Mouse (Mus musculus) retina, adult 2 months (tissue): ENCODE results near the gene Parp11.

Source experiments
- DNase-seq: peaks from one replicate; pipeline ENCODE4 v3.0.0-alpha.2; 2012; ENCODE audit warnings: low read depth, low spot score

Gene Parp11

DNA sequence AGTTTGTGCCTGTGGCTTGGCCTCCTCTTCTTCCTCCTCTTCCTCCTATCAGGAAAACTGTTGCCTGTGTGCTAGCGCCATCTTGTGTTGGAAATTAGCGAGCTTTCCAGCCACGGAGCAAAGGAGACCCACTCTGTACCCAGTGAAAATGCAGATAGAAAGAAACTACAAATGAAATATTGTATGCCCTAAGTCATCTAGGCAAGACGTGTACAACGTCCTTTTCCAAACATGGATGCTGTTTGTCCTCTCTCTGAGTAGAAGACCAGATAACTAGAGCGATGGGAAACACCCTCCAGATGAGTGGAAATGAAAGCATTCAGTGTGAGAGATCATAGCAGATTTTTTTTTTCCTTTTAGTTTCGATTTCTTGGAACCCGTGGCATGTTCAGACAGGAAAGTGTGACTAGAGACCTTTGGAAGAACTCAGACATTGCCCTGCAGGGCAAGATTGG lies at the start of gene Parp11:
Parp11 (plus strand) TSS at position 405 of the 455 bp plus-strand sequence.
- peak; percentile 9 for DNase-seq

GRCm38 (mm10) chr6:127398073-127398472 lies 48.6 kb upstream of the Parp11 start:
- DNase-seq = no peak

DNA sequence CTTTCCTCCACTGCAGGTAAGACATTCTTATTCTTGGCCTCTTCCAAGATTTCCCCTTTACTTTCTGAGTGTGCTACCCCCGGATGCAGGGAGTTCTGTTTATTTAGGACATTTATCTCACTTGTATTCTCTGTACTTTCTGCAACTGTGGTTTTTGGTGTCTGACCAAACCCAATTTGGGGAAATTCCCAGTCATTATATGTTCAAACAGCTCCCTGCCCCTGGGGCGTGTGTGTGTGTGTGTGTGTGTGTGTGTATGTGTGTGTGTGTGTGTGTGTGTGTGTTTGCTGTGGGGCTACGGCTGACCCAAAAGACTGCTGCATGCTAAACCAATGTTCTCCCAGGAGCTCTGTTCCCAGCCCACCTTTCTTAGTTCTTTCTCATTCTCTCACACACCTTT lies 45.2 kb upstream of the Parp11 start:
- no peak for DNase-seq

DNA sequence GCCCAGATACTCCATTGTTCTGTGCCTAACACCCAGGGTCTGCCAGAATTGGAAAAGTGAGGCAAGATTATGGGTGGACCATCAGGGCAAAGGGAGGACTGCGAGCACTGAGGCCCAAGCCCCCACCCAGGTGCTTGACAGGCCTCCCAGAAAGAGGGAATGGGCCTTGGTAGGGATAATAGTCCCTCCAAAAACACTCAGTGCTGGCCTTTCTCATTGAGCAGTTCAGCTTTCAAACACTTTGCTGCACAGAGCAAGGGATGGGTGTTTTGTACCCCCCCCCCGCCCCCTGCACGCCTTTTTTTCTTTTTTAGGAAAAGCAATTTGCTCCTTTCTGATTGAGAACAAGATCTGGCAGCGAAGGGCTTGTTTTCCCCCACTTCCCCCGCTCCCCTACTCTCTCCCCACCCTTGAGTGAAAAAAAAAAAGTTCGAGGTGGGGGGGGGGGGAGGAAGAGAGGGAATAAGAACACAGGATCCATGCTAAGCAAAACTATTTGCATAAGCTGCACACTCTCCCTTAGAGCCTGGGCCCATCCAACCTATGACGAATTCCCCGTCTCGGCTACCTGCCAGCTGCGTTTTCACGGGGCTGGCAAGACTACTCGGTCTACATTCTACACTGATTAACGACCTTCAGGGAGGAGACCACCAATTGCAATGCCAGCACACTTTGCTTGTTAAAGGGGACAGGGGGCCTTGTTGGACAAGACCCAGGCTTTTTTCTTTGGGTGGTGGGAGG lies 42.4 kb upstream of the Parp11 start:
- no peak for DNase-seq

- no peak for DNase-seq
These were observed 41.0 kb upstream of the Parp11 start for GRCm38 (mm10) chr6:127405682-127406081.

DNA sequence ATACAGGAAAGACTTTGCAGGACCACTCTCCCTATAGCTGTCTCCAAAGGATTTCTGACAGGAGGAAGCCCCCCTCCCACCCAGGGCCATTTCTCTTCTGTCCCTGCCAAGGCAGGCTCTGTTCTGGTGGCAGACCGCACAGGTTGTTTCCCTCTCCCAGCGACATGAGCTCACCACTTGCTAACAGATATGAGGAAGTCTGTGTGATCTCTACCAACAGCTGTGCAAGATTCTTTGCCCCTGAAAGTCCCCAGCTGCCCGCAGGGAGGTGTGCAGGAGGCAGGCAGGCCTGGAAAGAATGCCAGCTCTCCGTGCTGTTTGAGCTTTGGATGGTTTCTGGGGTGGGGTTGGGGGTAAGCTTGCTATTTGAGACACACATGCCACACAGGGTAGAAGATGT lies 38.9 kb upstream of the Parp11 start:
- no peak for DNase-seq

GRCm38 (mm10) chr6:127417525-127418184 lies 29.0 kb upstream of the Parp11 start:
- DNase-seq = no peak

DNA sequence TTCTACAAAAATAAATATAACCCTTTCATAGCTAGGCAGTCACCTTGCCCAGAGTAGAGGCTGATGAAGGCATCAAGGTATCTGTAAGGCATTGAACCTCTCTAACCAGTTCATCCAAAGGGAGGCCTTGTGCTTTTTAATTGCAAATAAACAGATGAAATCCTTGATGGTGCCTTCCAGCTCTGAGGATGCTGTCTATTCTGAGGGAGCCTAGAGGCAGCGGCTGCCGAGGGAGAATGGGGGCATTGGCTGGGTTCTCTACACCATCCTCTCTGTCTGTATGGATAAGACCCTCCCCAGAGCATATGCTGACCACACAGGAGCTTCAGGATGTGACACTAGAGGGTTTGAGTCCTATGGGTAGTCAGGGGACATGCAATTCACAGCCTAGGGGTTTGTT lies 28.3 kb upstream of the Parp11 start:
- DNase-seq = no peak

GRCm38 (mm10) chr6:127420115-127420514 lies 26.5 kb upstream of the Parp11 start:
- DNase-seq = no peak

DNA sequence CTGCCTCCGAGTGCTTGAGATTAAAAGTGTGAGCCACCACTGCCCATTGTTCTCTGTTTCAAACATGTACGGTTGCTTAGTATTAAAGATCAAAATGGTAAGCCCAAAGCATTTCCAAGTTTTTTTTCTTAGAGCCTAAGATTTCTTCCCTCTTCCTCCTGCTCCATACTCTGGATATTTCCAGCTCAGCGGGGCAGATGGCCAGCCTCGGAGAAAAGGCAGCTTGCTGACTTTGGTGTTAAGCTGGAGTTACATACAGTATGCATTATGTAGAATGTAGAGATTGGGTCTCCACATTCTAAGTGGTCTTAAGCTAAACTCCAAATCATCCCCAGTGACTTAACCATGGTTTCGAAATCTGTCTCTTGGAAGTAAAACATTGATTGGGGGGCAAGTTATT lies 21.5 kb upstream of the Parp11 start:
- DNase-seq = no peak

- no peak for DNase-seq
These were observed 15.9 kb upstream of the Parp11 start for GRCm38 (mm10) chr6:127430716-127431115.

DNA sequence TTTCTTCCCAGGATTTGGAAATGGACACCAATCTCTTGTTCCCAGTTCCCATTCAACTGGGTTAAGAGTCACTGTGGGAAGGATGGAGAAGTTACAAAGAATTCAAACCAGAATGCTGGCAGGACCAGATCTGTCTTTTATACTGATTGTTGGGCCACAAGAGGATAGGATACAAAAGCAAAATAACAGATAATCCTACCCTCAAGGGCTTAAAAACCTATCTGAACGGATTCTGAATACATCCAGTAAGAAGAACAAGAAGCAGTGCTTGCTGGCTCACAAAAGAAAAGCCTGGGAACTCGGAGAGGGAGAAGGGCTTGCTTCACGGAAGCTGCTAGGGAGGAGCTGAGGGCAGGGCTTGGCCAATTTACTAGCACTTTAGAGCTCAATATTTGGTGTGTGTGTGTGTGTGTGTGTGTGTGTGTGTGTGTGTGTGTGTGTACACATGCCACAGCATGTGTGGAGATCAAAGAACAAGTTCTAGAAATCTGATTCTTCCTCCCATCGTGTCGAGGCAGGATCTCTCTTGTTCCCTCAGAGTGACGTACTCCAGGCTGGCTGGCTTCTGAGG lies 15.4 kb upstream of the Parp11 start:
- DNase-seq = no peak

DNA sequence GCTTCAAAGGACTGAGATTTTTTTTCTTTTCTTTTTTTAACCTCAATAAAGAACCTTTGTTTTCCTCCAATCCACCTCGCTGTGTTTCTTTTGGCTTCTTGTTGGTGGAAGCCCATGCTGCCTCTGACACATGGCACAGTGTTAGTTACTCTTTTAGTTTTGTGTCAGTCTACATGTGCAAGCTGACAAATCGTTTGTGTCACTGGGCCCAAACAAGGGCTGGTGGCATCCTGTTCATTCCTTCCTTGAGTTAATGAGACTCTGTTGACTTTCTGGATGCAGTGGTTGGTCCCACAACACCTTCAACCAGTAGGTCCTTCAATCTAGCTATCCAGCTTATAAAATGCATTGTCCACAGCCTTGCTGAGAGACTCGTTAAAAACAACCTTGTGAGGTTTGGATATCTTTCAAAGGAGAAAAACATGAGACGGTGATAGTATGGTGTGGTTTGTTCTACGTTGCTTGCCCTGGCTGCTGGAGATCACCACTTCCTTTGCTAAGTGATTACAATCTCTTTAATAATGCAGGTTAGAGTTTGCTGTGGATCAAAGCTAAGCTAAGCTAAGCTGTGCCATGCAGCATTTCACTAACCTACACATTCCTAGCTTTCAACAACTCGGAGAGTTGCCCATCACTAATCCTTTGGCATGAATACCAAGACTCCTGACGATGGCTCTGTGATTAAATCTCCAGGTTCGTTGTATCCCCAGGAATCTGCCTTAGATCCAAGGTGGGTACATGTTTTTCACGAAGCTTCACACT lies 12.6 kb upstream of the Parp11 start:
- DNase-seq = no peak

DNA sequence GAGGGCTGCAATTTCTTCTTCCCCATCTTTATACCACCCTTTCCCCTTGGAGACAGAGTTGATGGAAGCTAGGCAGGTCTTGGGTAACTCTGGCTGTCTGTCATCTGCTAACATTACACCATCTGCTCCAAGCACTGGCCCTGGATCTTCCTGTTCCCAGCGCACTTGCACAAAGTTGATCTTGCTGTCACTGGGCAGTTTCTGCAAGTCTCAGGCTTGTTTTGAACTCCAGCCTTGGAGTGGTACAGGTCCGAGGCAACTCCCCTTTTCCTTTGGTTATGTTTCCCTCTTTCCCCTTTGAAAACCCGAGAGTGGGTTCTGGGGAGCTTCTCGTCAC lies 12.0 kb upstream of the Parp11 start:
- no peak for DNase-seq

- DNase-seq = no peak
These were observed 7.6 kb upstream of the Parp11 start for GRCm38 (mm10) chr6:127439063-127439462.

- DNase-seq = no peak
These were observed 7.0 kb upstream of the Parp11 start for GRCm38 (mm10) chr6:127439540-127440195.

DNA sequence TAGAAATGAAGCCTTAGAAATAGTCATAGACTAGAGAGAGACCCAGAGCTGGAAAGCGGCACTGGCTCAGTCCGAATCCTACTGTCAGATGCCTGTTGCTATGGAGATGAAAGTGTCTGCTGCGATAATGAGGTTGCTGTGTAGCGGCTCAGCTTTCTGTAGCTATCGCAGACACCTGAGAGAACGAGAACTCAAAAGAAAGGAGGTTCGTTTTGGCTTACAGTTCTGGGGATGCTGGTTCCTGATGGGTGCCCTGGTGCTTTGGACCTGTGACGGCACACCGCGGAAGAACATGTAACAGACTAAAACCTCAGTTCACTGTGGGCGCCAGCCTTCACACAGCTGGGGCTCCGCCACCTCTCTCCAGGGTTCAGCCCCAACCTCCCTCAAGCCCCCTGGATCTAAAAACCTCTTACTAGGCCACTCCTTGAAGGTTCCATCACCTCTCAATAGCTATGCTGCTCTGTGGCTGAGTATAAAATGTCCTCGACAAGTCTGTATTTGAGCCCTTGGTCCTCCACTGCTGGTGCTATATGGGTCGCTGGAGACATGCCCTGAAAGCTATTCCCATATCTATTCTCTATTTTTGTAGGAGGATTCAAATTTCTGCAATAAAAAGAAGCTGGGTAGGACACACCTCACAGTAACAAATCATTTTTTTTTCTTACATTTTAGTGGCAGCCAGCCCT lies 6.1 kb upstream of the Parp11 start:
- DNase-seq = no peak

- no peak for DNase-seq
These were observed 4.1 kb upstream of the Parp11 start for GRCm38 (mm10) chr6:127442584-127442983.

DNA sequence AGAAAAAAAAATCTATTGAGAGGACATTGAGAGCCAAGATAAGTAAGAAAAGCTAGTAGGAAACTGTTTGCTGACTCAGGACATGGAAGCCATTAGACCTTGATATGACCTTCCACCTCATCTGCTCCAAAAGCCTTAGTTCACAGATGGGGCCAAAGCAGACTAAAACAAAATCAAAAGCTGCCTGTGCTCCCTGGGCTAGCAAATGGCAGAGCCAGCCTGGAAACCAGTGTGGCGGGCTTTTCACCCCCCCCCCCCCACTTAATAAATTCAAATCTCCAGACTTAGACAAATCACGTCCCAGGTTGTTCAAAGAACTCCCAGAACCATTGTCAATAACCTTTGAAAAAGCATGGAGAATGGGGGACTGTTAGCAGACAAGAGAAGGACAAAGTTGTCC lies 2.7 kb upstream of the Parp11 start:
- no peak for DNase-seq

DNA sequence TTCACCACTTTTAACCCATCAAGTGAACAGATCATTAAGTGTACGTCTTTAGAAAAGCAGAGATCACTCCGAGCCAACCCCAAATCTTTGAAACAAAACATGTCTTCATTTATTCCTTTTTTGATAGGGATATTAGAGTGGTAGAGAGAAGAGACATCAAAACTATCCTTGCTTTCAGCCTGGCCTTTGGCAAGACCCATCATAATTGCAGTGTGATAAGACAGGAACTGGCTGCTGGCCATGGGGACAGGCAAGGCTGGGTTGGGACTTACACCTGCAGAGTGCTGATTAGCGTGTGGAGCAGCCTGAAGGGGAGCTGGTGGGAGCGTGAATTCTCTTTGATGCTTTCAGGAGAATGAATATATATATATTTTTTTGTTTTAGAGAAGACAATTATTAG lies 2.2 kb upstream of the Parp11 start:
- no peak for DNase-seq
